Mouse (Mus musculus): ENCODE measurements around the gene Trip10.
A peak's percentile ranks its signal among the peaks of the same experiment; 100 is the strongest.
"Not testable (repeated sequence)": the region's sequence is repeated elsewhere in the genome, so short reads cannot be mapped to it uniquely, and the experiment has no call there.

Gene Trip10

GRCm38 (mm10) chr17:57264164-57264563 lies 14.9 kb downstream of the Trip10 start:
- DNase-seq (ENCODE audit: low read depth, low spot score) = no peak

- DNase-seq (ENCODE audit: low read depth, low spot score) = no peak
Measured at GRCm38 (mm10) chr17:57264972-57265945, 16.0 kb downstream of the Trip10 start.

DNA sequence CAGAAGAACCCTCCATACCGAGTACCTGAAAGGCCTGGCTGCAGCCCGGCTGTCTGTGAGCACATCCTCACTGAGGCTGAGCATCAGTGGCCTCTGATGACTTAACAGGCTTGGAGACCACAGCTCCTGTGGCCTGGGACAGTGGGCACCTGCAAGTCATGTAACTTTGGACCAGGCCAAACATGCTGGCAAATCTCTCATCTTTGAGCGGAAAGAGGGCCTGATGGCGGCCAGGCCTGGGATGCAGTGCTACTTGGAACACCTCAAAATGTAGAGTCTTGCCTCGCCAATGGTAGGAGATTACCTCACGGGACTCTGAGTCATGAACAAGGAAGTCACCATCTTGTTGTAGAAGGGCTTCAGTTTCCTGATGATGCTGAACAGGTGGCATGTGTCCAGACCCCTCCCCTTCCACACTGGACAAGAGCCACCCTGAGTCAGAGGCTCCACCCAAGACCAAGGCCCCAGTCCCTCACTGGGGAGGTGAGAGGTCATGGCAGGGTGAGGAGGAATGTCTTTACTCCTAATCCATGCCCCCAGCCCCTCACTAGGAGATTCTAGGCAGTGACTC lies 18.4 kb downstream of the Trip10 start:
- DNase-seq (ENCODE audit: low read depth, low spot score) = no peak

- DNase-seq (ENCODE audit: low read depth, low spot score) = no peak
Measured at GRCm38 (mm10) chr17:57271301-57271700, 22.0 kb downstream of the Trip10 start.

GRCm38 (mm10) chr17:57273846-57274245 lies 24.6 kb downstream of the Trip10 start:
- DNase-seq (ENCODE audit: low read depth, low spot score) = no peak

DNA sequence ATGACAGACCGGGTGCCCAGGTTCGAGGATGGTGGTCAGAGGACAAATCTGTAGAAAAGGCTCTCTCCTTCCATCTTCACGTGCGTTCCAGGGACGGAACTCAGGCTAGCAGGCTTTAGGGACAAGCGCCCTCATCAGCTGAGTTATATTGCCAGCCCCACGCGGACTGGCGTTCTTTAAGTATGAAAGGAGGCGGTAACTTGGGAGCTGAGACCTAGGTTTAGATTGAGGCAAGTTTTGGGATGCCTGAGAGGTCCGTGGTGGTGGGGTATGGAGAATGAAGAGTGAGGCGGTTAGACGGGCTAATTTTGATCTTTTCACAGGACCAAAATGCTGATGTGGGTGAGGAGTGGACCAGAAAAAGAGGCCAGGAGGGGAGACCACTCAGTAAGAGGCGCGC lies 25.4 kb downstream of the Trip10 start:
- no peak for DNase-seq (ENCODE audit: low read depth, low spot score)

DNA sequence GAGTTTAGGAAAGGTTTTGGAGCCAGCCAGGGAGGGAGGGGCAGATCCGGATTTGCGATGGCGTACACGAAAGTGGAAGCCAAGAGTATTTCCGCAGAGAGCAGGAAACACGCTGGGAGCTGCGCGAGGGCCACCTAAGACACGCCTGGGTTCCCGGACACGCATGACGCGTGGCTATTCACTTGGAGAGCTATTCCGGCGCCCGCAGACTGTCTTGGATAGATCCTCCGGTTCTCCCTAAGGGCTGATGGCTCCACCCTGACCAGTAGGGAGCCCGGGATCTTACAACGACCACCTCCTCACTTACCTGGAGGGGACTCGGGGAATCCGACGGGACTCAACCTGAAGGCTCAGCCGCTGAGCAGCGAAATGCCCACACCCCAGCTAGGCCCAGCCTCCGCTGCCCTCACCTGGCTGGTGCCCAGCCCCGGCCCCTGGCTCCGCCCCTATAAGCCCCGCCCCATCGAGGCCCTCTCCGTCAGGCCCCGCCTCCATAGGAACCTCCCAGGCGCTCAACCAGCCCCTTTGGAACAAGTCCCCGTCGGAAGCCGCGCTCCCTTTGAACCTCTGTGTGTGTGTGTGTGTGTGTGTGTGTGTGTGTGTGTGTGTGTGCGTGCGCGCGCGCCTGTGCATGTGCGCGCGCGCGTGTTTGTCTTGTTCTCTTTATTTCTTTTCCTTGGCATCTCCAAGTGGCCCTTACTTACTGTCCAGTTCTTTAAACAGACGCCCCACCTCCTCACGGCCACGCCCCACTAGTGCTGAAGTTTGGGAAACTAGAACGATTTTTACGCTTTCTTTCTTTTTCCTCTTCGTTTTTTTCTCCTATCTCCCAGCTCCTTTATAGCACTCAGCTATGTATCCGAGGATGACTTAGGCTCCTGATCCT lies 26.1 kb downstream of the Trip10 start:
- peak; percentile 53 for DNase-seq (ENCODE audit: low read depth, low spot score)

DNA sequence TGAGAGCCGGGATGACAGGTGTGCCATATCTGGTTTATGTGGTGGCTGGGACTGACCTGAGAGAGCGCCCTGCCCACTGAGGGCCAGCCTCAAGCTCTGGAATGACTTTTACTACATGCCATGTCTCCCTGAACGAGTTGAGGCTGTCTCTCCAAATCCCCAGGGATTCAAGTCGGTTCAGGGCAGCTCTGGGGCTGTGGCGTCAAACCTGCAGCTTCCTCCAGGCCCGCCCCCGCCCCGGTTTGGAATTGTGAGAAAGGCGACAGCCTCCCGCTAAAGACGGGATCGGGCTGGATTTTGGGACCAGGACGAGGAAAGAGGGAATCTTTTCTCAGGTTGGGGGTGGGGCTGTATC lies 26.7 kb downstream of the Trip10 start:
- DNase-seq (ENCODE audit: low read depth, low spot score) = no peak

DNA sequence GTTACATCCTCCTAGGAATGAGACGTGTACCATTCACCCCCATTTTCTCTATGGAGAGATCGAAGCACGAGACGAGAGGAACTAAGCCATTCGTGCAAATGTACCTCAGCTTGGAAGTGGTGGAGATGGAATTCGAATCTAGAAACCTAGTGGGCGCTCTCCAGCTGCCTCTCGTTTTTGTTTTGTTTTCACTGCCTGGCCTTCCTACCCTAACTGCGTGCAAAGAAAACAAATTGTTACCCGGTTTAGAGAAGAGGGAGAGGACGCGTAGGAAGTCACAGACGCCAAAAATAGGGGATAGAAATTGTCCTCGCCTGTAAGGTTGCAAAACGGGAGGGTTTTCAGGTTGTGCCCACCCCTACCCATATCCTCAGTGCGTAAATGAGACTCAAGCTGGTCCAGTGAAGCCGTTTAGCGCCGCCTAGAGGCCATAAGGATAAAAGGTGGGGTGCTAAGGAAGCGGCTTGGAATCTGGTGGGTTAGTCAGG lies 27.4 kb downstream of the Trip10 start:
- DNase-seq (ENCODE audit: low read depth, low spot score) = peak; percentile 79

GRCm38 (mm10) chr17:57277598-57278261 lies 28.5 kb downstream of the Trip10 start:
- not testable (repeated sequence) for DNase-seq (ENCODE audit: low read depth, low spot score)

DNA sequence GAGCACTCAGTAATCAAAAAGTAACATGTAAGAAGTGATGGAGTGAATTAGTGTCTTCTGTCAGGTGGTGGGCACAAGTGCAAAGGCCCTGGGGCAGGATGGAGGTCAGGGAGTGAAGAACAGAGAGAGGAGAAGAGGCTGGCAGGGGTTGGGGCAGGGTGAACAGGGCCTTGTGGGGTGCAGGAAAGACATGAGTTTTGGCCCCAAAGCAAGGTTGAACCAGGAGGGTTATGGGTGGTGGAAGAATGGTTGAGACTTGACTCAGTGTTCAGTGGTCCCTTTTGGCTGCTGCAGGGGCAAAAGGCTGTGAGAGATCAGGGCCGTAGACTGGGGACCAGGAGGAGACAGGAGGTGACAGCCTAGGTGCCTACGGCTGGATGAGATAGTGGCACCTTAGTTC lies 29.3 kb downstream of the Trip10 start:
- DNase-seq (ENCODE audit: low read depth, low spot score) = no peak

DNA sequence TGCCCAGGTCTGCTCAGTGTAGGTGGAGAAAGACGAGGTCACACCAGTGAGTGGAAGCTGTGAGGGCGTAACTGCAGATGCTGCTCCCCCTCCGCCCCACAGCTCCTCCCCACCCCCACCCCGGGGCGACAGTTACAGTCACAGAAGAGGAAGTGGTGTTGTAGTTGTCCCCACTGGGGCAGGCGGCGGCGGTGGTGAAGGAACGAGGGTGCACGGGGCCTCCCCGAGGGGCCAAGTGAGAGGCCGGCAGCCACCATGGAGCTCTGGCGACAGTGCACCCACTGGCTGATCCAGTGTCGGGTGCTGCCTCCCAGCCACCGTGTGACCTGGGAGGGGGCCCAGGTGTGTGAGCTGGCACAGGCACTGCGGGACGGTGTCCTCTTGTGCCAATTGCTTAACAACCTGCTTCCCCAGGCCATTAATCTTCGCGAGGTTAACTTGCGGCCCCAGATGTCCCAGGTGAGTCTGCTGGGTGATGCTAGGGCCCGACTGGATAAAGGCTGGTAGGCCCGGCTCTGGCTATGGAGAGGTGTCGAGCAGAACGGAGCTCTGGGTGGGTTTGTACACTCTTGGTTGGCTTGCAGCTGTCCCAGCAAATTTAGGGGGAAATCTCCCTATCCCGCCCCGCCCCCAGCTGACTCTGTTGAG lies 29.8 kb downstream of the Trip10 start, which contains the start of gene Vav1:
Gene Vav1, plus strand, starts transcription at position 158 of the 648 bp plus-strand sequence.
- DNase-seq (ENCODE audit: low read depth, low spot score) = no peak

DNA sequence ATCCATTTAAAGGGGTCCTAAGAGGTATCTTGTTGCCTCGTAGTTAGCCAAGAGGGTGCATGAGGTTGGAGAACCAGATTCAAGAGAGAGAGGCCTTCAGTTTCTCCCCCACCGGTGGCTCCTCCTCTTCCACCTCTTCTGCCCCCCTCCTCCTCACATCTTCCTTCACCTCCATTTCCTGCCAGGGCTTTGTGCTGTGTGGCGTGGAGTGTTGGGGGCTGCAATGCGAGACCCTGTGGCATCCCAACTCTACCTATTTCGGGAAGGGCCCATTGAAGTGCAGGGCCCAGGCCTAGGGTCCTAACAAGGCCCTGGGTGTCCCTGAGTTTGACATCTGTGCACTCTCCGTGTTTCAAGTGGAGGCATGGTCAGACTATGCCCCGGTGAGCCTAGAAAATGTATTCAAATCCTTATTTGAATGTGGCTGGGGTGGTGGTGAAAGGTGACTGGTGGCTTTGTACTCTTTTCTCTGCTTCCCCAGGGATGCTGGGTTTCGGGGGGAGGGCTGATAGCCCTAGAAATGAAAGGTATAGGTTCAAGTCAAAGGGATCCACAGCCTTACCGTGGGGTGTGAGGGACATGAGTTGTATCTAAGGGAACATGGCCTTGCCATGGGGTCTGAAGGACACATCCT lies 30.5 kb downstream of the Trip10 start:
- DNase-seq (ENCODE audit: low read depth, low spot score) = no peak

DNA sequence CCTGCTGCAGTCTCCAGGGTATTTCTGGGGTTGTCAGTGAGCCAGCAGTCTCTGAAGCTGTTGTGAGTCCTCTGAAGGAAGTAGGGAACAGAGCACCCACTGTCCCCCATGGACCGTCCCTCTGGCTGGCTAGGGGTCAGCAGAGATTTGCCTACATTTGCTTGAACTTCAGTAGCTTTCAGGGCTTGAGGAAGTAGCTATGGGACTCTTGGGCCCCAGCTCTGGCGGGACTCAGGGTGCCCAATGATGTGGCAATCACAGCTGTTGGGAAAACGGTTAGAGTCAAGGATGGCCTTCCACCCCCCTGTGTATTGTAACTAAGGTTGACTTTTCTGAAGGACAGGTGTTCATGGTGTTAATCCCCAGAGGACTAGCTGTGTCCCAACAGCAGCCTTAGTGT lies 31.2 kb downstream of the Trip10 start:
- no peak for DNase-seq (ENCODE audit: low read depth, low spot score)

DNA sequence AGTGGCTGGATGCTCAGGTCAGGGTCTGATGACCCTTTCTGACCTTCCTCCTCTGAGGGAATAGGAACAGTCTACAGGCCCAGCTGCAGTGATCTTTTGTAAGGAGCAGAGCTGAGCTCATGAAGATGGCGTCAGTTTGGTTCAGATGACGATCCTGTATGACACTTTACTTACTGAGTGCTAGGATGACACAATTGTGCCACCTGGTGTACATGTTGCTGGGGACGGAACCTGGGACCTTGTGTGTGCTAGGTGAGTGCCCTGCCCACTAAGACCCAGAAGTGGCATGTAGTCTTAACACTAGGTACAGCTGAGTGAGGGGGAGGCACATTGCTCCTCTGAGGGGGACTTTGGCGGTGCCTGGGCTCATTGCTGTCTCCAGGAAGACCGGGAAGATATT lies 34.7 kb downstream of the Trip10 start:
- no peak for DNase-seq (ENCODE audit: low read depth, low spot score)

- DNase-seq (ENCODE audit: low read depth, low spot score) = no peak
Measured at GRCm38 (mm10) chr17:57285077-57285476, 35.8 kb downstream of the Trip10 start.

DNA sequence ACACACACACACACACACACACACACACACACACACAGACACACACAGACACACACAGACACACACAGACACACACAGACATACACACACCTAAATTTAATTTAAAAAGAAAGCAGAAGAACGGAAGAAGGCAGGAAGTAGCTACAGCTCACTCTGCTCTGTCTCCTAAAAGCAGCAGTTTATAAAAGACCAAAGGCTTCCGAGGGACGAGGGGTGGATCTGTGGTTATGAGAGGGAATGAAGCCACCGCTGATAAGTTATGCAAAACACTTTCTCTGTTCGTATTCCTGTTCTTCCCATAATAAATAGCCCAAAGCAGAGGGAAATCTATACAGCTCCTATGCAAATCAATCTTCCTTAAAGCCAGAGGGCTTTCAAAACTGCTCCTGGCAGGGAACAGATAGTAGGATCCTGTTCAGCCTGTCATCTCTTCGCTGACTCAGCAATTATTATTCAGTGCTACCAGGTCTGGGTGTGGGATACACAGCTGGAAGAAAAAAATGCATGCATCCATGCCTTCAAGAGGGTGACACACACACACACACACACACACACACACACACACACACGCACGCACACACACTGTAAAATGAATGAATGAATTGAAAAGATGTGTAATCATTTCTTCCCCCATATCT lies 37.6 kb downstream of the Trip10 start:
- no peak for DNase-seq (ENCODE audit: low read depth, low spot score)

DNA sequence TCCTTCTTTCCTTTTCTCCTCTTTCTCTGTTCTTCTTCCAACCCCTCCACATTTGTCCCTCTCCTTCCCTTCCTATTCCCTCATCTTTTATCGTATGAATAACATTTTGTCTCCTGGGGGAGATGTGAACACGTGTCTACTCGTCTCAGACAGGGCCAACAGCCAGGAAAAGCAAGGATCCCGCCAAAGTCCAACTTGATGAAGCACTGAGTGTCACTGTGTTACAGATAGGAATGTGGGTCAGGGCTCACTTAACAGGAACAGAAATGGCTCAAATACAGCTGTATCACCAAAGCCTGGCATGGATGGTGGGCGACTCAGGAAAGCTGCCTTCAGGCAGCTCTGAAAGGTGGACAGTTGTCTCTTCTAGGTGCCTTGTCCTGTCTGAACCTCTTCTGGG lies 40.0 kb downstream of the Trip10 start:
- DNase-seq (ENCODE audit: low read depth, low spot score) = no peak

- DNase-seq (ENCODE audit: low read depth, low spot score) = no peak
Measured at GRCm38 (mm10) chr17:57290001-57290670, 40.9 kb downstream of the Trip10 start.
